Mouse (Mus musculus): ENCODE data around the gene S100a13. TPM values are rescaled to one million over a fixed set of nuclear protein-coding genes. Genes with fewer than 3 reads are reported as not detected.

S100a13 gene
- polyA plus RNA-seq, 1 experiment from 2014 or later, result 71.4 TPM

- no peaks in the 10 kb centered on the region for H3K27me3 ChIP-seq (replicated peaks)
- peak; percentile 94 for ATAC-seq (ENCODE audit: insufficient number of reproducible peaks, low FRiP score)
- peak within 1 kb of the TSS; percentile 99 for H3K9ac ChIP-seq
- H3K4me1 ChIP-seq (replicated peaks), result peaks cover 22% of the 10 kb centered on the region
- H3K27ac ChIP-seq (ENCODE audit: poor library complexity, severe bottlenecking), result peak within 1 kb of the TSS; percentile 96
- H3K36me3 ChIP-seq, result peaks cover 35% of the 10 kb centered on the region
- peak within 1 kb of the TSS; percentile 89 for H3K4me2 ChIP-seq
- H3K4me3 ChIP-seq, result peak within 1 kb of the TSS; percentile 98
- no peaks in the 10 kb centered on the region for H3K9me3 ChIP-seq (replicated peaks)
- WGBS, result under 1% methylated on average over 66 of the region's 66 CpGs
Measured at GRCm38 (mm10) chr3:90508950-90509746, 5.1 kb upstream of the S100a13 start, which contains the start of gene Chtop. Gene Chtop (minus strand): TSS chr3:90509498.

- H3K4me2 ChIP-seq, result peak overlapping the region; percentile 89
- ATAC-seq (ENCODE audit: insufficient number of reproducible peaks, low FRiP score), result no peak
- H3K4me3 ChIP-seq, result peak overlapping the region; percentile 98
- peaks cover 22% of the 10 kb centered on the region for H3K4me1 ChIP-seq (replicated peaks)
- no peaks in the 10 kb centered on the region for H3K27me3 ChIP-seq (replicated peaks)
- peak overlapping the region; percentile 79 for H3K27ac ChIP-seq (ENCODE audit: poor library complexity, severe bottlenecking)
- no peak overlapping the region for H3K9ac ChIP-seq
- H3K9me3 ChIP-seq (replicated peaks), result no peaks in the 10 kb centered on the region
- 27% methylated on average over 2 of the region's 2 CpGs for WGBS
- H3K36me3 ChIP-seq, result peaks cover 32% of the 10 kb centered on the region
Measured at GRCm38 (mm10) chr3:90509747-90510123, 4.5 kb upstream of the S100a13 start.

GRCm38 (mm10) chr3:90512276-90512675 is 2.0 kb upstream of the S100a13 start:
- H3K4me1 ChIP-seq (replicated peaks), result peaks cover 28% of the 10 kb centered on the region
- no peaks in the 10 kb centered on the region for H3K9me3 ChIP-seq (replicated peaks)
- H3K27ac ChIP-seq (ENCODE audit: poor library complexity, severe bottlenecking), result no peak overlapping the region
- 78% methylated on average over 5 of the region's 5 CpGs for WGBS
- no peaks in the 10 kb centered on the region for H3K27me3 ChIP-seq (replicated peaks)
- no peak overlapping the region for H3K4me3 ChIP-seq
- H3K36me3 ChIP-seq, result peaks cover 14% of the 10 kb centered on the region
- no peak for ATAC-seq (ENCODE audit: insufficient number of reproducible peaks, low FRiP score)
- no peak overlapping the region for H3K9ac ChIP-seq
- H3K4me2 ChIP-seq, result no peak overlapping the region

- H3K4me2 ChIP-seq, result peak overlapping the region; percentile 83
- peak overlapping the region; percentile 57 for H3K4me3 ChIP-seq
- no peaks in the 10 kb centered on the region for H3K27me3 ChIP-seq (replicated peaks)
- peaks cover 9% of the 10 kb centered on the region for H3K36me3 ChIP-seq
- no peaks in the 10 kb centered on the region for H3K9me3 ChIP-seq (replicated peaks)
- WGBS, result 64% methylated on average over 9 of the region's 9 CpGs
- H3K4me1 ChIP-seq (replicated peaks), result peaks cover 21% of the 10 kb centered on the region
- no peak overlapping the region for H3K27ac ChIP-seq (ENCODE audit: poor library complexity, severe bottlenecking)
- no peak for ATAC-seq (ENCODE audit: insufficient number of reproducible peaks, low FRiP score)
- peak overlapping the region; percentile 80 for H3K9ac ChIP-seq
Measured at GRCm38 (mm10) chr3:90512948-90513642, 1.1 kb upstream of the S100a13 start.

GRCm38 (mm10) chr3:90514691-90515090 is 456 bp downstream of the S100a13 start:
- 0% methylated on average over 10 of the region's 10 CpGs for WGBS
- Histone ChIP-seq H3K9me3 (replicated peaks) (no peaks in the 10 kb centered on the region), H3K27ac (ENCODE audit: poor library complexity, severe bottlenecking) (peak overlapping the region; percentile 78), H3K4me2 (peak overlapping the region; percentile 83), H3K9ac (peak overlapping the region; percentile 80), H3K4me1 (replicated peaks) (peaks cover 19% of the 10 kb centered on the region), H3K36me3 (peaks cover 9% of the 10 kb centered on the region), H3K27me3 (replicated peaks) (no peaks in the 10 kb centered on the region), H3K4me3 (peak overlapping the region; percentile 57)
- peak; percentile 88 for ATAC-seq (ENCODE audit: insufficient number of reproducible peaks, low FRiP score)

- Histone ChIP-seq H3K27ac (ENCODE audit: poor library complexity, severe bottlenecking) (peak overlapping the region; percentile 55; the same call in 1 of the 2 replicates), H3K9me3 (replicated peaks) (no peaks in the 10 kb centered on the region), H3K4me3 (peak overlapping the region; percentile 57), H3K4me1 (replicated peaks) (peaks cover 19% of the 10 kb centered on the region), H3K36me3 (peaks cover 10% of the 10 kb centered on the region), H3K4me2 (peak overlapping the region; percentile 83), H3K9ac (peak overlapping the region; percentile 80), H3K27me3 (replicated peaks) (no peaks in the 10 kb centered on the region)
- 35% methylated on average over 1 of the region's 1 CpGs for WGBS
- ATAC-seq (ENCODE audit: insufficient number of reproducible peaks, low FRiP score), result peak; percentile 10; the same call in 1 of the 2 replicates
Measured at GRCm38 (mm10) chr3:90515242-90515641, 1.0 kb downstream of the S100a13 start.

- ATAC-seq (ENCODE audit: insufficient number of reproducible peaks, low FRiP score), result no peak
- Histone ChIP-seq H3K4me3 (0 out of 2 replicates have a peak overlapping the region, but pooled peaks have one; percentile 57), H3K9me3 (replicated peaks) (no peaks in the 10 kb centered on the region), H3K4me2 (peak overlapping the region; percentile 83), H3K4me1 (replicated peaks) (peaks cover 19% of the 10 kb centered on the region), H3K27ac (ENCODE audit: poor library complexity, severe bottlenecking) (no peak overlapping the region), H3K27me3 (replicated peaks) (no peaks in the 10 kb centered on the region), H3K9ac (no peak overlapping the region), H3K36me3 (peaks cover 8% of the 10 kb centered on the region)
- WGBS, result 88% methylated on average over 4 of the region's 4 CpGs
Measured at GRCm38 (mm10) chr3:90515789-90516188, 1.6 kb downstream of the S100a13 start.

GRCm38 (mm10) chr3:90517711-90518110 is 3.5 kb downstream of the S100a13 start:
- H3K9ac ChIP-seq, result no peak overlapping the region
- H3K9me3 ChIP-seq (replicated peaks), result no peaks in the 10 kb centered on the region
- no peaks in the 10 kb centered on the region for H3K27me3 ChIP-seq (replicated peaks)
- H3K4me1 ChIP-seq (replicated peaks), result peaks cover 19% of the 10 kb centered on the region
- no peak overlapping the region for H3K27ac ChIP-seq (ENCODE audit: poor library complexity, severe bottlenecking)
- H3K36me3 ChIP-seq, result 0 out of 2 replicates have a peak, but pooled peaks cover 3% of the 10 kb centered on the region
- no peak overlapping the region for H3K4me3 ChIP-seq
- H3K4me2 ChIP-seq, result no peak overlapping the region
- no peak for ATAC-seq (ENCODE audit: insufficient number of reproducible peaks, low FRiP score)
- 69% methylated on average over 4 of the region's 4 CpGs for WGBS

GRCm38 (mm10) chr3:90525421-90525820 is 11.2 kb downstream of the S100a13 start:
- WGBS, result 56% methylated on average over 4 of the region's 4 CpGs
- H3K27me3 ChIP-seq (replicated peaks), result no peaks in the 10 kb centered on the region
- ATAC-seq (ENCODE audit: insufficient number of reproducible peaks, low FRiP score), result no peak

GRCm38 (mm10) chr3:90526076-90526475 is 11.8 kb downstream of the S100a13 start:
- H3K27me3 ChIP-seq (replicated peaks), result no peaks in the 10 kb centered on the region
- H3K4me1 ChIP-seq (replicated peaks), result 0 out of 2 replicates have a peak, but pooled peaks cover 3% of the 10 kb centered on the region

More at GRCm38 (mm10) chr3:90525421-90525820, 11.2 kb downstream of the S100a13 start:
- 0 out of 2 replicates have a peak, but pooled peaks cover 4% of the 10 kb centered on the region for H3K36me3 ChIP-seq
- H3K9ac ChIP-seq, result no peak overlapping the region
- no peak overlapping the region for H3K4me2 ChIP-seq
- H3K9me3 ChIP-seq (replicated peaks), result no peaks in the 10 kb centered on the region
- H3K4me1 ChIP-seq (replicated peaks), result 0 out of 2 replicates have a peak, but pooled peaks cover 3% of the 10 kb centered on the region
- no peak overlapping the region for H3K4me3 ChIP-seq
- no peak overlapping the region for H3K27ac ChIP-seq (ENCODE audit: poor library complexity, severe bottlenecking)

GRCm38 (mm10) chr3:90526580-90526979 is 12.3 kb downstream of the S100a13 start, which contains the start of gene S100a14:
Gene S100a14 (plus strand): TSS chr3:90526856.
- Histone ChIP-seq H3K9me3 (replicated peaks) (no peaks in the 10 kb centered on the region), H3K4me2 (no peak within 1 kb of the TSS), H3K9ac (no peak within 1 kb of the TSS), H3K27ac (ENCODE audit: poor library complexity, severe bottlenecking) (no peak within 1 kb of the TSS), H3K4me1 (replicated peaks) (0 out of 2 replicates have a peak, but pooled peaks cover 3% of the 10 kb centered on the region), H3K36me3 (0 out of 2 replicates have a peak, but pooled peaks cover 4% of the 10 kb centered on the region), H3K27me3 (replicated peaks) (no peaks in the 10 kb centered on the region), H3K4me3 (no peak within 1 kb of the TSS)
- 56% methylated on average over 5 of the region's 5 CpGs for WGBS
- ATAC-seq (ENCODE audit: insufficient number of reproducible peaks, low FRiP score), result peak; percentile 55; the same call in 1 of the 2 replicates

More at GRCm38 (mm10) chr3:90526076-90526475, 11.8 kb downstream of the S100a13 start:
- H3K9ac ChIP-seq, result no peak overlapping the region
- H3K9me3 ChIP-seq (replicated peaks), result no peaks in the 10 kb centered on the region
- 59% methylated on average over 2 of the region's 2 CpGs for WGBS
- no peak overlapping the region for H3K4me2 ChIP-seq
- H3K4me3 ChIP-seq, result no peak overlapping the region
- 0 out of 2 replicates have a peak, but pooled peaks cover 4% of the 10 kb centered on the region for H3K36me3 ChIP-seq
- H3K27ac ChIP-seq (ENCODE audit: poor library complexity, severe bottlenecking), result no peak overlapping the region
- ATAC-seq (ENCODE audit: insufficient number of reproducible peaks, low FRiP score), result no peak
